37 mouse cellular contexts compared by ENCODE assay signal in genomic region chr2:163813077-163813476, GRCm38 (mm10). TPM values are rescaled to one million over a fixed set of nuclear protein-coding genes. Genes with fewer than 3 reads are reported as not detected.
DNase-seq lines count a peak whose midpoint lies in the region; ATAC-seq and TF ChIP-seq lines count a peak whose summit lies in the region.
"Had no signal": no experiment of that assay in that cellular context is flagged by ENCODE, and none has a peak within 500 bp of the region (broad histone marks: within the 10 kb centered on the region; RNA-seq: fewer than 3 reads in every experiment).

No protein-coding gene starts in this region.

- no peaks in the 10 kb centered on the region for H3K27me3 ChIP-seq in embryonic facial prominence, embryonic 13.5 days
- no peaks in the 10 kb centered on the region for H3K27me3 ChIP-seq in embryonic facial prominence, embryonic 10.5 days (replicated peaks; ENCODE audit: low read depth, poor library complexity, severe bottlenecking)
- no peaks in the 10 kb centered on the region for H3K27me3 ChIP-seq in embryonic facial prominence, embryonic 14.5 days (replicated peaks; ENCODE audit: control insufficient read depth, insufficient read depth, low read length)
- no peaks in the 10 kb centered on the region for H3K27me3 ChIP-seq in heart, adult 2 months (ENCODE audit: control insufficient read depth, insufficient read depth, low read length)
- H3K27me3 ChIP-seq: forebrain, embryonic 13.5 days; liver, embryonic 13.5 days; midbrain, embryonic 12.5 days; neural tube, embryonic 15.5 days had no signal

- 54% methylated on average over 5 of the region's 5 CpGs for WGBS in embryonic facial prominence, embryonic 13.5 days
- 75% methylated on average over 5 of the region's 5 CpGs for WGBS in embryonic facial prominence, embryonic 10.5 days
- WGBS in embryonic facial prominence, embryonic 14.5 days, result 53% methylated on average over 5 of the region's 5 CpGs
- WGBS in heart, adult 2 months, result 42% methylated on average over 5 of the region's 5 CpGs

- H3K27ac ChIP-seq in embryonic facial prominence, embryonic 13.5 days, result no peak overlapping the region
- H3K27ac ChIP-seq in embryonic facial prominence, embryonic 10.5 days (replicated peaks), result no peak overlapping the region
- H3K27ac ChIP-seq in embryonic facial prominence, embryonic 14.5 days (replicated peaks; ENCODE audit: low read depth, low read length), result no peak overlapping the region
- H3K27ac ChIP-seq in heart, adult 2 months, result no peak overlapping the region
- H3K27ac ChIP-seq: forebrain, embryonic 13.5 days; hindbrain, embryonic 14.5 days; layer of hippocampus, adult 2 months; liver, embryonic 13.5 days; macrophage; midbrain, embryonic 12.5 days; neural tube, embryonic 15.5 days had no signal

- ATAC-seq in embryonic facial prominence, embryonic 13.5 days (ENCODE audit: insufficient number of reproducible peaks, insufficient read depth, low FRiP score, low TSS enrichment, low read depth), result no peak
- ATAC-seq in embryonic facial prominence, embryonic 14.5 days (ENCODE audit: low read depth), result peak; percentile 44; the same call in 1 of the 2 replicates
- ATAC-seq in hematopoietic stem cell, adult 5-6 weeks (replicated peaks in 1 of 2; ENCODE audit: insufficient read depth in 1 of 2, low FRiP score in 2 of 2, low TSS enrichment in 1 of 2, low read depth in 1 of 2, poor library complexity in 2 of 2, severe bottlenecking in 2 of 2), result peak; percentile 77 to 78
- ATAC-seq: forebrain, embryonic 13.5 days had no signal

- no peak overlapping the region for H3K4me3 ChIP-seq in embryonic facial prominence, embryonic 13.5 days
- H3K4me3 ChIP-seq in embryonic facial prominence, embryonic 10.5 days, result no peak overlapping the region
- no peak overlapping the region for H3K4me3 ChIP-seq in embryonic facial prominence, embryonic 14.5 days (ENCODE audit: low read depth, low read length)
- H3K4me3 ChIP-seq in heart, adult 2 months, result no peak overlapping the region
- H3K4me3 ChIP-seq: forebrain, embryonic 13.5 days; layer of hippocampus, adult 2 months; liver, embryonic 13.5 days; midbrain, embryonic 12.5 days; neural tube, embryonic 15.5 days had no signal

- no peak for TF ChIP-seq POLR2A in heart, adult 2 months (IDR thresholded peaks at IDR 0.05; ENCODE audit: insufficient read depth, low read depth, low read length)

- no peaks in the 10 kb centered on the region for H3K36me3 ChIP-seq in embryonic facial prominence, embryonic 13.5 days
- no peaks in the 10 kb centered on the region for H3K36me3 ChIP-seq in embryonic facial prominence, embryonic 10.5 days (replicated peaks)
- no peaks in the 10 kb centered on the region for H3K36me3 ChIP-seq in embryonic facial prominence, embryonic 14.5 days (ENCODE audit: control insufficient read depth, insufficient read depth, low read length)
- H3K36me3 ChIP-seq in heart, adult 2 months (ENCODE audit: control insufficient read depth, insufficient read depth, low read length), result no peaks in the 10 kb centered on the region
- H3K36me3 ChIP-seq: liver, embryonic 13.5 days; midbrain, embryonic 12.5 days; neural tube, embryonic 15.5 days had no signal

- H3K9ac ChIP-seq in embryonic facial prominence, embryonic 13.5 days, result no peak overlapping the region
- no peak overlapping the region for H3K9ac ChIP-seq in embryonic facial prominence, embryonic 14.5 days (ENCODE audit: low read depth, low read length)
- H3K9ac ChIP-seq in heart, adult 2 months (ENCODE audit: low read depth, low read length), result no peak overlapping the region
- H3K9ac ChIP-seq: forebrain, embryonic 13.5 days; hindbrain, embryonic 14.5 days; liver, embryonic 13.5 days; midbrain, embryonic 12.5 days; neural tube, embryonic 15.5 days had no signal

- TF ChIP-seq EP300 in heart, adult 2 months (IDR thresholded peaks at IDR 0.05; ENCODE audit: insufficient read depth, low read depth, low read length), result no peak

- no peak for DNase-seq in embryonic facial prominence, embryonic 10.5 days (ENCODE audit: low spot score)
- DNase-seq in Muller cell, postnatal 12 days (ENCODE audit: inconsistent ontology term), result peak; percentile 48
- peak; percentile 39 for DNase-seq in embryonic facial prominence, embryonic 14.5 days (ENCODE audit: low spot score)
- DNase-seq in urinary bladder, postnatal 25 days (ENCODE audit: low spot score), result no peak
- no peak for DNase-seq in adrenal gland, postnatal 10 days
- DNase-seq in heart, adult 2 months, result no peak
- DNase-seq: adrenal gland, adult 8-10 months; cerebellum, adult 18-20 months; cerebellum, postnatal 14 days; gastrocnemius, postnatal 14 days; heart, adult 11 months; heart, postnatal 36 days; kidney, adult 11 months; layer of hippocampus, postnatal 36 days; left cerebral cortex, postnatal 4 days; liver, embryonic 13.5 days; lung, adult 2 months; lung, postnatal 10 days; retina, postnatal 1 day; right cerebral cortex, postnatal 14 days had no signal

- H3K4me2 ChIP-seq in embryonic facial prominence, embryonic 13.5 days, result 0 out of 2 replicates have a peak overlapping the region, but pooled peaks have one; percentile 1
- H3K4me2 ChIP-seq in embryonic facial prominence, embryonic 14.5 days (ENCODE audit: low read depth, low read length), result no peak overlapping the region
- H3K4me2 ChIP-seq: forebrain, embryonic 13.5 days; heart, embryonic 11.5 days; hindbrain, embryonic 14.5 days; liver, embryonic 13.5 days; midbrain, embryonic 12.5 days; neural tube, embryonic 15.5 days had no signal

- no peaks in the 10 kb centered on the region for H3K9me3 ChIP-seq in embryonic facial prominence, embryonic 13.5 days
- H3K9me3 ChIP-seq in embryonic facial prominence, embryonic 10.5 days, result no peaks in the 10 kb centered on the region
- H3K9me3 ChIP-seq in embryonic facial prominence, embryonic 14.5 days (ENCODE audit: control insufficient read depth, low read length), result no peaks in the 10 kb centered on the region
- H3K9me3 ChIP-seq: forebrain, embryonic 13.5 days; liver, embryonic 13.5 days; midbrain, embryonic 12.5 days; neural tube, embryonic 15.5 days had no signal

- H3K79me2 ChIP-seq in heart, adult 2 months (replicated peaks; ENCODE audit: control insufficient read depth, insufficient read depth, low read length), result no peaks in the 10 kb centered on the region

- TF ChIP-seq CTCF in heart, adult 2 months (IDR thresholded peaks at IDR 0.05), result no peak

- intact Hi-C loops in heart, adult 2 months (cut with DNase I), result no loop called here

- peaks cover 18% of the 10 kb centered on the region for H3K4me1 ChIP-seq in embryonic facial prominence, embryonic 13.5 days
- H3K4me1 ChIP-seq in embryonic facial prominence, embryonic 10.5 days, result peaks cover 13% of the 10 kb centered on the region
- H3K4me1 ChIP-seq in embryonic facial prominence, embryonic 14.5 days (ENCODE audit: control insufficient read depth, insufficient read depth, low read length), result no peaks in the 10 kb centered on the region
- no peaks in the 10 kb centered on the region for H3K4me1 ChIP-seq in heart, adult 2 months (ENCODE audit: control insufficient read depth, insufficient read depth, low read length)
- H3K4me1 ChIP-seq: forebrain, embryonic 13.5 days; liver, embryonic 13.5 days; midbrain, embryonic 12.5 days had no signal

RNA-seq across cellular contexts. Expression of gene Ccn5, which starts 7.6 kb away (rescaled TPM):
- polyA plus RNA-seq in embryonic facial prominence, embryonic 13.5 days (2015; fragmentation: Nextera tagmentation; extraction: Ambion mirVana), result 0.24 and 0.34 TPM in 2 replicates
- polyA plus RNA-seq in embryonic facial prominence, embryonic 10.5 days (2016; fragmentation: Nextera tagmentation; extraction: Ambion mirVana), result 0.09 and 0.25 TPM in 2 replicates
- polyA plus RNA-seq in embryonic facial prominence, embryonic 14.5 days (2014; fragmentation: Nextera tagmentation; extraction: Ambion mirVana), result 1.0 and 3.0 TPM in 2 replicates
- total RNA-seq in hematopoietic stem cell, adult 5-6 weeks (2017), result not detected in 2 replicates
- total RNA-seq in adrenal gland, postnatal 10 days (2021), result under 1 TPM in 1 of 2 experiments, not detected in 1; 0.69 TPM
- 1 to 10 TPM; 1.3 to 2.6 TPM for total RNA-seq in heart, adult 2 months (2021)
- polyA plus RNA-seq in heart, adult 2 months (2012; rRNA removed), result 11.6 and 18.4 TPM in 2 replicates
- total RNA-seq: layer of hippocampus, adult 2 months; MEL had no signal
- polyA plus RNA-seq: embryonic facial prominence, embryonic 11.5 days; hindbrain, embryonic 14.5 days; macrophage; small intestine, adult 2 months had no signal

RNA-seq across cellular contexts. Expression of gene Kcnk15, which starts 40.4 kb away (rescaled TPM):
- polyA plus RNA-seq in embryonic facial prominence, embryonic 13.5 days (2015; fragmentation: Nextera tagmentation; extraction: Ambion mirVana), result not detected in 2 replicates
- not detected in 2 replicates for polyA plus RNA-seq in embryonic facial prominence, embryonic 10.5 days (2016; fragmentation: Nextera tagmentation; extraction: Ambion mirVana)
- not detected in 2 replicates for polyA plus RNA-seq in embryonic facial prominence, embryonic 14.5 days (2014; fragmentation: Nextera tagmentation; extraction: Ambion mirVana)
- total RNA-seq in hematopoietic stem cell, adult 5-6 weeks (2017), result not detected in 2 replicates
- total RNA-seq in adrenal gland, postnatal 10 days (2021), result not detected
- total RNA-seq in heart, adult 2 months (2021), result not detected
- polyA plus RNA-seq in heart, adult 2 months (2012; rRNA removed), result not detected in 2 replicates
- total RNA-seq: adrenal gland, adult 8-10 months; gastrocnemius, postnatal 14 days; heart, postnatal 36 days; layer of hippocampus, adult 2 months; layer of hippocampus, postnatal 36 days; left cerebral cortex, postnatal 4 days; MEL had no signal
- polyA plus RNA-seq: embryonic facial prominence, embryonic 11.5 days; forebrain, embryonic 13.5 days; heart, embryonic 11.5 days; heart, embryonic 16.5 days; hindbrain, embryonic 14.5 days; kidney, embryonic 14.5 days; limb, embryonic 14.5 days; liver, embryonic 13.5 days; lung, adult 2 months; macrophage; midbrain, embryonic 12.5 days; neural tube, embryonic 15.5 days; small intestine, adult 2 months; stomach, embryonic 14.5 days; testis, adult 2 months had no signal

Comparison
In these comparisons a context has a peak if more than half of its experiments do, and no peak if none do; other contexts are left out.
1. DNase-seq: peak in Muller cell, postnatal 12 days (single experiment) and embryonic facial prominence, embryonic 14.5 days (single experiment); none in embryonic facial prominence, embryonic 10.5 days (single experiment), urinary bladder, postnatal 25 days (single experiment), adrenal gland, postnatal 10 days (single experiment) and heart, adult 2 months (0 of 2).